In genomic region chr4:137752471-137752870, GRCm38 (mm10) we compare ENCODE assay signal across 14 mouse cellular contexts. TPM values are rescaled to one million over a fixed set of nuclear protein-coding genes. Genes with fewer than 3 reads are reported as not detected.
DNase-seq lines count a peak whose midpoint lies in the region; ATAC-seq and TF ChIP-seq lines count a peak whose summit lies in the region.
"Had no signal": no experiment of that assay in that cellular context is flagged by ENCODE, and none has a peak within 500 bp of the region (broad histone marks: within the 10 kb centered on the region; RNA-seq: fewer than 3 reads in every experiment).

No protein-coding gene starts in this region.

- 72% methylated on average over 15 of the region's 15 CpGs for WGBS in heart, embryonic 11.5 days (ENCODE audit: insufficient replicate concordance)
- 47% methylated on average over 15 of the region's 15 CpGs for WGBS in liver, embryonic 13.5 days (ENCODE audit: insufficient replicate concordance)
- WGBS in kidney, embryonic 14.5 days = 83% methylated on average over 15 of the region's 15 CpGs

- no peaks in the 10 kb centered on the region for H3K36me3 ChIP-seq in heart, embryonic 11.5 days (ENCODE audit: control insufficient read depth, insufficient read depth, low read length)
- peaks cover 73 to 97% of the 10 kb centered on the region in 2 experiments for H3K36me3 ChIP-seq in CH12.LX (replicated peaks in 1 of 2; ENCODE audit: control insufficient read depth in 1 of 2, insufficient read depth in 1 of 2, low read length in 1 of 2)
- H3K36me3 ChIP-seq in liver, embryonic 13.5 days = no peaks in the 10 kb centered on the region
- no peaks in the 10 kb centered on the region for H3K36me3 ChIP-seq in kidney, embryonic 14.5 days (ENCODE audit: control insufficient read depth, insufficient read depth, low read length)
- H3K36me3 ChIP-seq: hindbrain, embryonic 10.5 days; midbrain, embryonic 12.5 days had no signal

- no peak for ATAC-seq in heart, embryonic 11.5 days (replicated peaks; ENCODE audit: insufficient number of reproducible peaks, low FRiP score, low TSS enrichment)
- ATAC-seq in liver, embryonic 13.5 days (ENCODE audit: low read depth) = peak; percentile 44
- no peak for ATAC-seq in kidney, embryonic 14.5 days (ENCODE audit: low FRiP score, low TSS enrichment)

- H3K9ac ChIP-seq in heart, embryonic 11.5 days (ENCODE audit: low read depth, low read length) = 0 out of 2 replicates have a peak overlapping the region, but pooled peaks have one; percentile 18
- no peak overlapping the region for H3K9ac ChIP-seq in CH12.LX (ENCODE audit: insufficient read depth, low read depth)
- H3K9ac ChIP-seq in liver, embryonic 13.5 days = peak overlapping the region; percentile 80
- H3K9ac ChIP-seq in kidney, embryonic 14.5 days (ENCODE audit: low read depth, low read length) = no peak overlapping the region
- H3K9ac ChIP-seq: midbrain, embryonic 12.5 days had no signal

- H3K4me3 ChIP-seq in heart, embryonic 11.5 days (ENCODE audit: low read depth, low read length) = no peak overlapping the region
- H3K4me3 ChIP-seq in CH12.LX (replicated peaks in 1 of 3; ENCODE audit: low read depth in 2 of 3, low read length in 2 of 3, poor library complexity in 1 of 3) = no peak overlapping the region
- H3K4me3 ChIP-seq in liver, embryonic 13.5 days (replicated peaks) = peak overlapping the region; percentile 51
- no peak overlapping the region for H3K4me3 ChIP-seq in kidney, embryonic 14.5 days (ENCODE audit: low read length)
- H3K4me3 ChIP-seq: hindbrain, embryonic 10.5 days; midbrain, embryonic 12.5 days had no signal

- TF ChIP-seq RAD21 in CH12.LX (IDR thresholded peaks at IDR 0.05; ENCODE audit: low read depth, low read length) = no peak

- H3K9me3 ChIP-seq in heart, embryonic 11.5 days (replicated peaks; ENCODE audit: control insufficient read depth, low read length) = no peaks in the 10 kb centered on the region
- no peaks in the 10 kb centered on the region for H3K9me3 ChIP-seq in CH12.LX (replicated peaks; ENCODE audit: low read length)
- no peaks in the 10 kb centered on the region for H3K9me3 ChIP-seq in liver, embryonic 13.5 days (replicated peaks)
- no peaks in the 10 kb centered on the region for H3K9me3 ChIP-seq in kidney, embryonic 14.5 days (ENCODE audit: control insufficient read depth, low read length)
- H3K9me3 ChIP-seq: hindbrain, embryonic 10.5 days; midbrain, embryonic 12.5 days had no signal

- TF ChIP-seq POLR2A in CH12.LX (IDR thresholded peaks at IDR 0.05; ENCODE audit: low read depth, low read length) = no peak

- H3K27me3 ChIP-seq in heart, embryonic 11.5 days (ENCODE audit: control insufficient read depth, insufficient read depth, low read length) = no peaks in the 10 kb centered on the region
- H3K27me3 ChIP-seq in CH12.LX (replicated peaks) = no peaks in the 10 kb centered on the region
- H3K27me3 ChIP-seq in liver, embryonic 13.5 days = peaks cover 18% of the 10 kb centered on the region
- H3K27me3 ChIP-seq in kidney, embryonic 14.5 days (ENCODE audit: control insufficient read depth, insufficient read depth, low read length) = no peaks in the 10 kb centered on the region
- H3K27me3 ChIP-seq: midbrain, embryonic 12.5 days had no signal

- no peak for TF ChIP-seq CTCF in CH12.LX (conservative IDR thresholded peaks at IDR 0.05 in 1 of 2, IDR thresholded peaks at IDR 0.05 in 1 of 2; ENCODE audit: low read depth in 2 of 2, low read length in 2 of 2)

- H3K79me2 ChIP-seq in CH12.LX (replicated peaks; ENCODE audit: control insufficient read depth, extremely low read depth, insufficient read depth, poor library complexity, severe bottlenecking) = peaks cover 4% of the 10 kb centered on the region

- DNase-seq in heart, adult 9 months (ENCODE audit: low spot score in 2 of 2) = no peak
- DNase-seq in CH12.LX (ENCODE audit: extremely low read depth) = no peak
- DNase-seq in c-Kit-positive CD71-positive TER-119-positive erythroid progenitor cells, embryonic 14.5 days (ENCODE audit: low spot score) = peak; percentile 46
- peak; percentile 64 for DNase-seq in liver, embryonic 13.5 days
- DNase-seq in cerebellum, postnatal 14 days = no peak
- DNase-seq: cerebellum, adult 11 months; gastrocnemius, postnatal 25 days; layer of hippocampus, postnatal 36 days; lung, adult 2 months; thymus, adult 2 months had no signal

- H3K27ac ChIP-seq in heart, embryonic 11.5 days (ENCODE audit: low read depth, low read length) = peak overlapping the region; percentile 77; the same call in 1 of the 2 replicates
- 0 out of 2 replicates have a peak overlapping the region, but pooled peaks have one; percentile 7 for H3K27ac ChIP-seq in CH12.LX (ENCODE audit: insufficient read depth, low read depth)
- peak overlapping the region; percentile 100 for H3K27ac ChIP-seq in liver, embryonic 13.5 days
- no peak overlapping the region for H3K27ac ChIP-seq in kidney, embryonic 14.5 days (ENCODE audit: low read depth, low read length)
- H3K27ac ChIP-seq: midbrain, embryonic 12.5 days had no signal

- dilution Hi-C loops in CH12.LX (cut with MboI; ENCODE audit: extremely low pct_ligation_motif_present, extremely low pct_unique_long_range_greater_than_20kb, low sequenced_read_pairs) = no loop called here

- TF ChIP-seq EP300 in CH12.LX (IDR thresholded peaks at IDR 0.05; ENCODE audit: low read length) = no peak

- in situ Hi-C loops in CH12.LX (cut with MboI; ENCODE audit: low pct_ligation_motif_present, low pct_unique_long_range_greater_than_20kb, low sequenced_read_pairs) = no loop called here

- H3K4me1 ChIP-seq in heart, embryonic 11.5 days (ENCODE audit: control insufficient read depth, insufficient read depth, low read length) = peaks cover 10% of the 10 kb centered on the region; the same call in 1 of the 2 replicates
- peaks cover 25 to 56% of the 10 kb centered on the region in 2 experiments for H3K4me1 ChIP-seq in CH12.LX (ENCODE audit: control insufficient read depth in 1 of 2, insufficient read depth in 2 of 2)
- peaks cover 69% of the 10 kb centered on the region for H3K4me1 ChIP-seq in liver, embryonic 13.5 days (replicated peaks)
- no peaks in the 10 kb centered on the region for H3K4me1 ChIP-seq in kidney, embryonic 14.5 days (ENCODE audit: control insufficient read depth, insufficient read depth, low read length)
- H3K4me1 ChIP-seq: midbrain, embryonic 12.5 days had no signal

- peak overlapping the region; percentile 27; the same call in 1 of the 2 replicates for H3K4me2 ChIP-seq in heart, embryonic 11.5 days
- H3K4me2 ChIP-seq in CH12.LX (ENCODE audit: insufficient read depth, low read depth, poor library complexity, severe bottlenecking) = no peak overlapping the region
- peak overlapping the region; percentile 63 for H3K4me2 ChIP-seq in liver, embryonic 13.5 days
- H3K4me2 ChIP-seq in kidney, embryonic 14.5 days (replicated peaks; ENCODE audit: low read depth, low read length) = no peak overlapping the region
- H3K4me2 ChIP-seq: midbrain, embryonic 12.5 days had no signal

TF ChIP-seq in CH12.LX, 34 proteins besides CTCF, POLR2A, EP300 and RAD21:
- TF ChIP-seq ZKSCAN1 (IDR thresholded peaks at IDR 0.05; ENCODE audit: borderline replicate concordance, low read depth, low read length) (no peak), CHD2 (IDR thresholded peaks at IDR 0.05; ENCODE audit: low read length) (no peak), GABPA (IDR thresholded peaks at IDR 0.05; ENCODE audit: insufficient replicate concordance, low read depth, low read length) (no peak), PAX5 (IDR thresholded peaks at IDR 0.05; ENCODE audit: low read length) (no peak), MYC (IDR thresholded peaks at IDR 0.05; ENCODE audit: low read depth, low read length) (no peak), ZC3H11A (IDR thresholded peaks at IDR 0.05; ENCODE audit: low read depth, low read length) (no peak), ZMIZ1 (IDR thresholded peaks at IDR 0.05; ENCODE audit: low read depth, low read length) (no peak), TCF12 (IDR thresholded peaks at IDR 0.05; ENCODE audit: low read depth, low read length) (no peak), ETS1 (conservative IDR thresholded peaks at IDR 0.05; ENCODE audit: low read depth, low read length) (no peak)

RNA-seq across cellular contexts. Expression of gene Alpl, which starts 43.7 kb away (rescaled TPM):
- 0.86 and 1.2 TPM in 2 replicates for polyA plus RNA-seq in heart, embryonic 11.5 days (2014; fragmentation: Nextera tagmentation; extraction: Ambion mirVana)
- total RNA-seq in CH12.LX (2012; rRNA removed) (115 and 130 TPM in 2 replicates), CH12.LX (2014; rRNA removed) (62.9 and 65.7 TPM in 2 replicates)
- polyA plus RNA-seq in CH12.LX (2012; ENCODE audit: insufficient read length, low read depth) = 152 and 164 TPM in 2 replicates
- 6.3 and 8.2 TPM in 2 replicates for polyA plus RNA-seq in liver, embryonic 13.5 days (2015; fragmentation: Nextera tagmentation; extraction: Ambion mirVana)
- polyA plus RNA-seq in kidney, embryonic 14.5 days (2014; fragmentation: Nextera tagmentation; extraction: Ambion mirVana) = 5.9 and 10.2 TPM in 2 replicates

Comparison
In these comparisons a context has a peak if more than half of its experiments do, and no peak if none do; other contexts are left out.
1. H3K4me2 ChIP-seq: peak in heart, embryonic 11.5 days (single experiment) and liver, embryonic 13.5 days (single experiment); none in CH12.LX (single experiment) and kidney, embryonic 14.5 days (single experiment).
2. H3K9ac ChIP-seq: peak in heart, embryonic 11.5 days (single experiment) and liver, embryonic 13.5 days (single experiment); none in CH12.LX (single experiment) and kidney, embryonic 14.5 days (single experiment).
3. DNase-seq: peak in c-Kit-positive CD71-positive TER-119-positive erythroid progenitor cells, embryonic 14.5 days (single experiment) and liver, embryonic 13.5 days (single experiment); none in heart, adult 9 months (0 of 2), CH12.LX (single experiment) and cerebellum, postnatal 14 days (0 of 2).
4. RNA of gene Alpl, which starts 43.7 kb away (polyA plus RNA-seq): 152 to 164 TPM in CH12.LX; 5.9 to 10.2 TPM in kidney, embryonic 14.5 days, 6.3 to 8.2 TPM in liver, embryonic 13.5 days and 0.86 to 1.2 TPM in heart, embryonic 11.5 days; every median in the first group is over 10 times any median in the second.